Comparison of ENCODE assay signal across 9 mouse cellular contexts in the genomic region with DNA sequence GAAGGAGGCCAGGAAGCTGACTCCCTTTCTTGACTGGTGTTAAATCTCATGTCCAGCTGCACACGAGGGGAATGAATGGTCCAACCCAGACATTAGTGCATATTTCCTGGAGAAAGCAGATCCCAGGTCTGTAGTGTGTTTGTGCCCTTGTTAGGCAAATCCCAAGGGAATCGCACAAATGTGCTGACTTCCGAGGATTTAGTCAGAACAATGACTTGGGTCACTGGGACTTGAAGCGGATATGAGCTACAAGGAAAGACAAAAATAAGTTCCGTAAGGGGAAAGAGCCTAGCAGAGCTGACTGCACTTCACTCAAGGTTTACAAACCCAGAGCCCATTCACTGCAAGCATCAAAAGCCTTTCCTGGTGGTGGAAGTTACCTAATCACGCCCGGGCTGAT.
DNase-seq lines count a peak whose midpoint lies in the region; ATAC-seq lines count a peak whose summit lies in the region.
"Had no signal": no experiment of that assay in that cellular context is flagged by ENCODE, and none has a peak within 500 bp of the region (broad histone marks: within the 10 kb centered on the region; RNA-seq: fewer than 3 reads in every experiment).

No protein-coding gene starts in this region.

- no peak overlapping the region for H3K9ac ChIP-seq in embryonic facial prominence, embryonic 15.5 days
- no peak overlapping the region for H3K9ac ChIP-seq in midbrain, embryonic 11.5 days (ENCODE audit: low read length)
- H3K9ac ChIP-seq: forebrain, embryonic 13.5 days had no signal

- H3K4me3 ChIP-seq in embryonic facial prominence, embryonic 15.5 days (replicated peaks), result no peak overlapping the region
- no peak overlapping the region for H3K4me3 ChIP-seq in midbrain, embryonic 11.5 days (ENCODE audit: low read depth, low read length)
- H3K4me3 ChIP-seq: forebrain, embryonic 13.5 days had no signal

- DNase-seq in kidney, adult 11 months, result peak; percentile 78
- DNase-seq in kidney, adult 18-20 months, result no peak
- peak; percentile 79 for DNase-seq in kidney, adult 9 months
- peak; percentile 56 for DNase-seq in lung, postnatal 10 days
- no peak for DNase-seq in midbrain, embryonic 11.5 days (ENCODE audit: low spot score, missing footprints)
- no peak for DNase-seq in left cerebral cortex, postnatal 36 days (ENCODE audit: low spot score in 2 of 2)
- DNase-seq in thymus, postnatal 25 days, result no peak

- H3K4me1 ChIP-seq in embryonic facial prominence, embryonic 15.5 days, result peaks cover 16% of the 10 kb centered on the region
- H3K4me1 ChIP-seq in midbrain, embryonic 11.5 days (ENCODE audit: control insufficient read depth, insufficient read depth, low read length), result peaks cover 6% of the 10 kb centered on the region; the same call in 1 of the 2 replicates

- no peak for ATAC-seq in embryonic facial prominence, embryonic 15.5 days (ENCODE audit: insufficient number of reproducible peaks, low FRiP score, low TSS enrichment, low read depth)
- no peak for ATAC-seq in midbrain, embryonic 11.5 days (ENCODE audit: low FRiP score)
- ATAC-seq: forebrain, embryonic 13.5 days had no signal

- no peak overlapping the region for H3K4me2 ChIP-seq in embryonic facial prominence, embryonic 15.5 days (replicated peaks)
- no peak overlapping the region for H3K4me2 ChIP-seq in midbrain, embryonic 11.5 days
- H3K4me2 ChIP-seq: forebrain, embryonic 13.5 days had no signal

- 0 out of 2 replicates have a peak overlapping the region, but pooled peaks have one; percentile 34 for H3K27ac ChIP-seq in embryonic facial prominence, embryonic 15.5 days (replicated peaks)
- no peak overlapping the region for H3K27ac ChIP-seq in midbrain, embryonic 11.5 days (ENCODE audit: low read depth, low read length)
- H3K27ac ChIP-seq: forebrain, embryonic 13.5 days had no signal

- WGBS in embryonic facial prominence, embryonic 15.5 days, result 79% methylated on average over 7 of the region's 7 CpGs
- WGBS in midbrain, embryonic 11.5 days, result 83% methylated on average over 7 of the region's 7 CpGs

- intact Hi-C loops in left cerebral cortex, postnatal 36 days (cut with DNase I), result loop anchor here (5.0 kb wide), 1 partner anchor 153 kb away; no protein-coding TSS in a partner anchor

- no peaks in the 10 kb centered on the region for H3K36me3 ChIP-seq in embryonic facial prominence, embryonic 15.5 days
- H3K36me3 ChIP-seq in midbrain, embryonic 11.5 days (ENCODE audit: control insufficient read depth, insufficient read depth, low read length), result no peaks in the 10 kb centered on the region

- no peaks in the 10 kb centered on the region for H3K9me3 ChIP-seq in embryonic facial prominence, embryonic 15.5 days (replicated peaks)
- no peaks in the 10 kb centered on the region for H3K9me3 ChIP-seq in midbrain, embryonic 11.5 days (ENCODE audit: control insufficient read depth, low read length)
- H3K9me3 ChIP-seq: forebrain, embryonic 13.5 days had no signal

- H3K27me3 ChIP-seq in embryonic facial prominence, embryonic 15.5 days, result no peaks in the 10 kb centered on the region
- H3K27me3 ChIP-seq in midbrain, embryonic 11.5 days (ENCODE audit: control insufficient read depth, insufficient read depth, low read length), result no peaks in the 10 kb centered on the region
- H3K27me3 ChIP-seq: forebrain, embryonic 13.5 days had no signal

Comparison
In these comparisons a context has a peak if more than half of its experiments do, and no peak if none do; other contexts are left out.
1. DNase-seq: peak in kidney, adult 11 months (single experiment), kidney, adult 9 months (single experiment) and lung, postnatal 10 days (single experiment); none in kidney, adult 18-20 months (single experiment), midbrain, embryonic 11.5 days (single experiment), left cerebral cortex, postnatal 36 days (0 of 2) and thymus, postnatal 25 days (single experiment).